Mouse (Mus musculus) midbrain, embryonic 16.5 days (tissue): ENCODE measurements around the gene Apol7e. TPM values are rescaled to one million over a fixed set of nuclear protein-coding genes. Genes with fewer than 3 reads are reported as not detected.
"Not testable (repeated sequence)": the region's sequence is repeated elsewhere in the genome, so short reads cannot be mapped to it uniquely, and the experiment has no call there.

Experiments used
- ATAC-seq: fragments of 200-750 bp; cut with Nextera tagmentation; 2 replicates; pipeline ENCODE4 v1.8.0; 2017; ENCODE audit warnings: moderate TSS enrichment
- H3K27ac ChIP-seq: fragments of 300-500 bp; sonication (generic); 2 replicates; pipeline ENCODE4 v1.5.1; 2014; ENCODE audit warnings: mild to moderate bottlenecking, low read length, mixed read lengths
- H3K27me3 ChIP-seq: fragments of 300-500 bp; sonication (generic); 2 replicates; pipeline ENCODE4 v1.6.1; 2014; ENCODE audit warnings: low read depth, low read length, mixed read lengths; ENCODE audit not compliant: control insufficient read depth, insufficient read depth
- H3K36me3 ChIP-seq: fragments of 300-500 bp; sonication (generic); 2 replicates; pipeline ENCODE4 v1.6.1; 2014; ENCODE audit warnings: mild to moderate bottlenecking, low read length, moderate library complexity, mixed read lengths; ENCODE audit not compliant: control insufficient read depth, insufficient read depth
- H3K4me1 ChIP-seq: fragments of 300-500 bp; sonication (generic); 2 replicates; pipeline ENCODE4 v1.6.1; 2014; ENCODE audit warnings: mild to moderate bottlenecking, low read length, mixed read lengths; ENCODE audit not compliant: control insufficient read depth, insufficient read depth
- H3K4me2 ChIP-seq: fragments of 300-500 bp; sonication (generic); 2 replicates; pipeline ENCODE4 v1.6.1; 2014; ENCODE audit warnings: mild to moderate bottlenecking, low read length, mixed read lengths
- H3K4me3 ChIP-seq: fragments of 300-500 bp; sonication (generic); 2 replicates; pipeline ENCODE4 v1.5.1; 2014; ENCODE audit warnings: low read depth, mild to moderate bottlenecking, low read length, moderate library complexity, mixed read lengths
- H3K9ac ChIP-seq: fragments of 300-500 bp; sonication (generic); 2 replicates; pipeline ENCODE4 v1.6.1; 2014; ENCODE audit warnings: low read depth, low read length, mixed read lengths
- H3K9me3 ChIP-seq: fragments of 300-500 bp; sonication (generic); replicated peaks from 2 replicates; pipeline ENCODE4 v1.6.1; 2014; ENCODE audit warnings: mild to moderate bottlenecking, low read length, mixed read lengths; ENCODE audit not compliant: control insufficient read depth, poor library complexity, severe bottlenecking
- WGBS: fragments of 180-500 bp; shearing (Covaris S2); extraction: QIAGEN DNeasy Blood & Tissue Kit; methylation state at CpG from one replicate; pipeline ENCODE4 v1.1.7; 2014; 5-methylcytosine and 5-hydroxymethylcytosine counted together
- polyA plus RNA-seq: library from polyadenylated mRNA; unstranded; fragments of >200 nt; fragmentation: Nextera tagmentation; extraction: Ambion mirVana; gene quantifications from 2 replicates; pipeline ENCODE4 v1.2.1, GENCODE M21; 2015

The Apol7e gene
- polyA plus RNA-seq, 1 experiment from 2014 or later: not detected

- not testable (repeated sequence) for H3K9ac ChIP-seq, H3K4me3 ChIP-seq, H3K4me1 ChIP-seq, H3K27me3 ChIP-seq, H3K36me3 ChIP-seq, H3K27ac ChIP-seq, H3K9me3 ChIP-seq, ATAC-seq, H3K4me2 ChIP-seq
- WGBS: 72% methylated on average over 10 of the region's 10 CpGs
These were observed 34.2 kb downstream of the Apol7e start for GRCm38 (mm10) chr15:77732851-77733250.

- not testable (repeated sequence) for H3K9me3 ChIP-seq, H3K36me3 ChIP-seq, H3K4me1 ChIP-seq, ATAC-seq, H3K9ac ChIP-seq, H3K4me2 ChIP-seq, H3K4me3 ChIP-seq, H3K27me3 ChIP-seq, H3K27ac ChIP-seq
- 77% methylated on average over 8 of the region's 8 CpGs for WGBS
These were observed 34.7 kb downstream of the Apol7e start for GRCm38 (mm10) chr15:77733380-77733779.

DNA sequence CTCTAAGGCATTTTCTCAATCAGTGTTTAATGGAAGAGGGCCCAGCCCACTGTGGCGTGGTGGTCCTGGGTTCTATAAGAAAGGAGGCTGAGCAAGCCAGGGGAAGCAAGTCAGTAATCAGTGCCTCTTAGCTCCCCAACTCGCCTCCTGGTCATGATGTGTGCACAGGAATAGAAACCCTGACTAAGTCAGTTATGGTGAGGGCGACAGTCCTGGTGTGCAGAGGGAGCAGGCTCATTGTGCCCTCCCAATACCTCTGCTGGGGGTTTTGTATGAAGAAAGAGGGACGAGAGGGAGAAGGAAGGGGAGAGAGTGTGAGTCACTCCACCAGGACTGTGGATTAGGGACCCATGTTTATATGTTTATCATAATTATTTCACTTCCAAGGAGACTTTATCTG lies 35.2 kb downstream of the Apol7e start:
- H3K27me3 ChIP-seq, H3K4me3 ChIP-seq, H3K9me3 ChIP-seq, H3K4me1 ChIP-seq, H3K9ac ChIP-seq, H3K4me2 ChIP-seq, H3K36me3 ChIP-seq, ATAC-seq, H3K27ac ChIP-seq: not testable (repeated sequence)
- WGBS: 65% methylated on average over 4 of the region's 4 CpGs

DNA sequence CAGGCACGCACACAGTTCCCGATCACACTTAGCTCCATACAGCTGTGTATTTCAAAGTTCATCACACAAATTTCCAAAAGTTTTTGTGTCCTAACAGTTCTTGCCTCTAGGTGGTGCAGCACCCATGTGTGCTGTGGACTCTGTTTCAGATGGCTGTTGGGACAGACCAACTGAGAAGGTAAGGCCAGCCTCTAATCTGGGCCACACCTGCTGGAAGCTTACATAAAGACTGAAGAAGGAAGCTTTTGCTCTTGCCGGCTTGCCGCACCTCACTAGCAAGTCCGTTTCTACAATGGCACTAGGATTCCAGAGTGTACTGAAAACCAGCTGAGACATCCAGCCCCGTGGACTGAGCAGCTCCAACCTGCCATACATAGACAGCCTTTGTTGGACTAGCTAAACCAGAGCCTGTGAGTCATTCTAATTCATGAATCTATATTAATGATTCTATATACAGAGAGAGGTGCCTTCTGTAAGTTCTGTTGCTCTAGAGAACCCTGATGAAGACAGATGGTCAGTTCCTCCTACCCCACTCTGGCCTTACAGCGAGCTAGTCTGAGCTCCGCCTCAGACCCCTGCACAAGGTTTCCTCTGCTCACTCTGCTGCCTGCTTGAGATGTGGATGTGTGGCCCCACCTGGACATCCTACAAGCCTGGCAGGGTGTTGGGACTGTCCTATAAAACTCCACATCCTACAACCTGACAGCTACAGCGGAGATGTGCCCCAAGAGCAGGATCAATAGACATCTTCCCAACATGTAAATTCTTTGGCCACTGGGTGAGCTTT lies 42.0 kb downstream of the Apol7e start:
- Histone ChIP-seq H3K36me3 (no peaks in the 10 kb centered on the region), H3K27me3 (no peaks in the 10 kb centered on the region), H3K4me3 (no peak overlapping the region), H3K27ac (no peak overlapping the region), H3K9me3 (no peaks in the 10 kb centered on the region), H3K4me1 (no peaks in the 10 kb centered on the region), H3K9ac (no peak overlapping the region), H3K4me2 (no peak overlapping the region)
- WGBS: 75% methylated on average over 9 of the region's 9 CpGs
- ATAC-seq: no peak

- not testable (repeated sequence) for H3K27ac ChIP-seq, H3K9ac ChIP-seq, H3K36me3 ChIP-seq, H3K9me3 ChIP-seq, H3K4me2 ChIP-seq, H3K4me3 ChIP-seq, H3K4me1 ChIP-seq, ATAC-seq, H3K27me3 ChIP-seq
- WGBS: 87% methylated on average over 6 of the region's 6 CpGs
These were observed 42.9 kb downstream of the Apol7e start for GRCm38 (mm10) chr15:77741556-77741955.

DNA sequence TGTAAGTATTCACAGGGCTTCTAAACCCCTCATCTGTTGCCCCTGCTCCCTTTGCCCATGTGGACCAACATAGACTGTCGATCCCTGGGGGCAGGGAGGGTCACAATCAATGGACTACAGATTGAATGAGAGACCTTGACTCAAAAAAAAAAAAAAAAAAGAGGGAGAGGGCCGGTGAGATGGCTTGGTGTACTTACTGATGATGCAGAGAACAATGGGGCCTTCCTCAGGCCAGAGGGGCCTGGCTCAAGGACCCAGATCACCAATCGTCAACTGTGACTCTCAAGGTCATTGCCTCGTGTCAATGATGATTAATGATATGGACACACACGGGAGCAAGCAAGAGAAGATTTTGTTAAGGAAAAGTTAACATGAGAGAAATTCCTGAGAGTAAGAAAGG lies 46.0 kb downstream of the Apol7e start:
- H3K36me3 ChIP-seq: no peaks in the 10 kb centered on the region
- no peak overlapping the region for H3K9ac ChIP-seq
- ATAC-seq: no peak
- H3K27me3 ChIP-seq: no peaks in the 10 kb centered on the region
- no peaks in the 10 kb centered on the region for H3K9me3 ChIP-seq
- no peak overlapping the region for H3K4me3 ChIP-seq
- no peaks in the 10 kb centered on the region for H3K4me1 ChIP-seq
- H3K27ac ChIP-seq: no peak overlapping the region
- WGBS: 41% methylated on average over 5 of the region's 5 CpGs
- H3K4me2 ChIP-seq: no peak overlapping the region

DNA sequence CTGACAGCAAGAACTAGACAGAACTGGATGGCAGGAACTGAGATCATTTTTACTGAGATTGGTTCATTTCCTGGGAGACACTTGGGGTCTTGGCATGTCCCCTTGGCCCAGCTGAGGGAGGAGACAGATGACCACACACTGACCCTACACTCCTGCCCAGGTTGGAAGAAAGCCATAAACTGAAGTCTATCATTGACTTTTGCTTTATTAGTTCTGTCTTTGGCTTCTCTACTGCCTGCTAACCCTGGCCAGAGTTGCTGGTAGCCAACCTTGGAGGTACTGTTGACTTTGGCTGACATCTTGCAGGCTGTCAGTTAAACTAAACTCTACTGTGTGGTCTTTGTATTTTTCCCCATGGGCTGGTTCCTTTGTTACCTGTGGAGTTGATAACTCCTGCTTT lies 46.4 kb downstream of the Apol7e start:
- H3K27ac ChIP-seq: no peak overlapping the region
- no peak overlapping the region for H3K9ac ChIP-seq
- H3K4me1 ChIP-seq: no peaks in the 10 kb centered on the region
- no peaks in the 10 kb centered on the region for H3K27me3 ChIP-seq
- H3K9me3 ChIP-seq: no peaks in the 10 kb centered on the region
- H3K4me2 ChIP-seq: no peak overlapping the region
- no peak for ATAC-seq
- H3K36me3 ChIP-seq: no peaks in the 10 kb centered on the region
- no peak overlapping the region for H3K4me3 ChIP-seq

GRCm38 (mm10) chr15:77746326-77746725 lies 47.7 kb downstream of the Apol7e start:
- no peak overlapping the region for H3K9ac ChIP-seq
- H3K4me2 ChIP-seq: no peak overlapping the region
- H3K36me3 ChIP-seq: no peaks in the 10 kb centered on the region
- H3K27me3 ChIP-seq: no peaks in the 10 kb centered on the region
- ATAC-seq: no peak
- H3K27ac ChIP-seq: no peak overlapping the region
- H3K4me1 ChIP-seq: no peaks in the 10 kb centered on the region
- H3K9me3 ChIP-seq: no peaks in the 10 kb centered on the region
- 100% methylated on average over 1 of the region's 1 CpGs for WGBS
- H3K4me3 ChIP-seq: no peak overlapping the region

- Histone ChIP-seq H3K27me3 (no peaks in the 10 kb centered on the region), H3K4me3 (no peak overlapping the region), H3K27ac (no peak overlapping the region), H3K9me3 (no peaks in the 10 kb centered on the region), H3K4me1 (peaks cover 3% of the 10 kb centered on the region; the same call in 1 of the 2 replicates), H3K9ac (no peak overlapping the region), H3K36me3 (no peaks in the 10 kb centered on the region), H3K4me2 (no peak overlapping the region)
- no peak for ATAC-seq
- 93% methylated on average over 3 of the region's 3 CpGs for WGBS
These were observed 49.8 kb downstream of the Apol7e start for GRCm38 (mm10) chr15:77748414-77748813.
